Mouse (Mus musculus): ENCODE measurements at regions not wholly inside any gene's neighbourhood (a gene's known extent, or its start where the extent isn't known, plus 50 kb on each side); places are given as distances from the start of the nearest gene placed in this dataset.

DNA sequence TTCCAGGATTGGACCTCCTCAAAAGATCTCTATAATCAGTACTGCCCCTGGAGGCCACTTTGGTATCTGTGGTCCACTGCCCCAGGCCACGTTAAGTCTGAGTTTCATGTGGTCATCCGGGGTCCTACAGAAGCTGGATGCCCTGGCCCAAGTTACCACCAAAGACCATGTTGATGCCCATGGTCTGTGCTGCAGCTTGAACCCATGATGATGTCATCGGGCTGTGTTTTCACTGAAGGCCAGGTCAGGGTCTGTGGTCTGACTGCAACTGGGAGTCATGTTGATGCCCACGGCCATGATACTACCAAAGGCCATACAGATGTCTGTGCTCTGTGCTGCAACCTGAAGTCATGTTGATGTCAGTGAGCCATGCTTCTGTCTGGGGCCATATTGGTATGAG, 122.3 kb upstream of the Col8a1 start:
- TF ChIP-seq POLR2A (IDR thresholded peaks at IDR 0.05; ENCODE audit: extremely low read depth, insufficient read depth, low read length) (no peak), CTCF (IDR thresholded peaks at IDR 0.05; ENCODE audit: low read depth, low read length) (no peak)
